Mouse (Mus musculus): Measurements from ENCODE around the gene Ccnb2. TPM values are rescaled to one million over a fixed set of nuclear protein-coding genes. Genes with fewer than 3 reads are reported as not detected.

Gene Ccnb2
- total RNA-seq, 1 experiment from 2014 or later = 1.2 TPM

GRCm38 (mm10) chr9:70387410-70388119 is 33.8 kb downstream of the Ccnb2 start:
- no peak for ATAC-seq (ENCODE audit: extremely low read depth, insufficient number of reproducible peaks, low FRiP score, poor library complexity, severe bottlenecking)

- no peak for ATAC-seq (ENCODE audit: extremely low read depth, insufficient number of reproducible peaks, low FRiP score, poor library complexity, severe bottlenecking)
Measured at GRCm38 (mm10) chr9:70384958-70385728, 36.2 kb downstream of the Ccnb2 start.

GRCm38 (mm10) chr9:70384494-70384893 is 36.9 kb downstream of the Ccnb2 start:
- ATAC-seq (ENCODE audit: extremely low read depth, insufficient number of reproducible peaks, low FRiP score, poor library complexity, severe bottlenecking) = no peak

- ATAC-seq (ENCODE audit: extremely low read depth, insufficient number of reproducible peaks, low FRiP score, poor library complexity, severe bottlenecking) = no peak
Measured at GRCm38 (mm10) chr9:70383750-70384149, 37.6 kb downstream of the Ccnb2 start.

DNA sequence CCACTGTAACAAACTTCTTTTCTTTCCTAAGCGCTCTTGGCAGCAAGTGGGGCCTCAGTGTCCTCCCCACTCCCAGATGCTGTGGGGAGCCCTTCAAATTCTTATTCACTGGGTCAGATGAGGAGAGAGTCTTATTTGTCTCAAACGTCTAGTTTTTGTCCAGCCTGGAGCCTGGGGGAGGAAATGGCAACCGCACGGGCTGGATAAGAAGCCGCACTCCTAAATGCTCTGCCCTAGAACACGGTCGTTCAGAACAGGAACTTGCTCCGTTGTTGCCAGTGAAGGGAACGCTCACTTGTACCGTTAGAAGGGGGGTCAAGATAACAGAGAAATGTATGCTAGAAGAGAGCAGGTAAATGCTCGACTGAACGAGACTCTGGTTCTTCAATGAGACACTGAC is 39.3 kb downstream of the Ccnb2 start:
- no peak for ATAC-seq (ENCODE audit: extremely low read depth, insufficient number of reproducible peaks, low FRiP score, poor library complexity, severe bottlenecking)

DNA sequence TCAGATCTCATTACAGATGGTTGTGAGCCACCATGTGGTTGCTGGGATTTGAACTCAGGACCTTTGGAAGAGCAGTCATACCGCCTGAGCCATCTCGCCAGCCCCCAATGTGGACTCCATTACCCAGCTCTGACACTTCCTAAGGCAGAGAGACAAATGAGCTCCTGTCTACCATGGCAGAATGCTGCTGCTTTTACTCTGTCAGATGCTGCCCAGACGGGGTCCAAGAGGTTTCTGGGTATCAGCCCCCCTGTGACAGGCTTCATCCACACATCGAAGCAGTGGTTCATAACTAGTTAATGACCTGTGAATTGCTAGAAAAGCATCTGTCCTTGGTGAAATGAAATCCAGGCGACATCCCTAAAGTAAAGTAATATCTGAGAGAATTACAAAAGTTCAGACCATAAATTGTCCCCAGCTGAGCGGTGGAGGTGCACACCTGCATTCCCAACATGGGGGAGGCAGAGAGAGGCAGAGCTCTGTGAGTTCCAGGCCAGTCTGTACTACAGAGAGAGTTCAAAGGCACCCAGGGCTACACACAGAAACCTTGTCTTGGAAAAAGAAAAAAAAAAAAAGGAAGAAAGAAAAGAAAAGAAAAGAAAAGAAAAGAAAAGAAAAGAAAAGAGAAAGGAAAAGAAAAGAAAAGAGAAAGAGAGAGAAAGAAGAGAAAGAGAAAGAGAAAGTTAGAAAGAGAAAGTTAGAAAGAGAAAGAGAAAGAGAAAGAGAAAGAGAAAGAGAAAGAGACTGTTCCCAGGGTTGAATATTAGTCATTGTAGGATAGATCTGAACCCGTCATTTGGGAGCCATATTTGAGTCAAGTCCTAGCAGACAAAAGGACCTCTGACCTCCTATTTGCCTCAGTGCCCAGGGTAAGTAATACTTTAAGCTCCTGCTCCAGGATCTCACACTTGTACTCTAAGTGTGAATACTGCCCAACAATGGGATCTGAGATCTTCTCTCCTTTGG is 41.6 kb downstream of the Ccnb2 start:
- no peak for ATAC-seq (ENCODE audit: extremely low read depth, insufficient number of reproducible peaks, low FRiP score, poor library complexity, severe bottlenecking)

- peak; percentile 55; the same call in 1 of the 2 replicates for ATAC-seq (ENCODE audit: extremely low read depth, insufficient number of reproducible peaks, low FRiP score, poor library complexity, severe bottlenecking)
Measured at GRCm38 (mm10) chr9:70371638-70372037, 49.7 kb downstream of the Ccnb2 start.

DNA sequence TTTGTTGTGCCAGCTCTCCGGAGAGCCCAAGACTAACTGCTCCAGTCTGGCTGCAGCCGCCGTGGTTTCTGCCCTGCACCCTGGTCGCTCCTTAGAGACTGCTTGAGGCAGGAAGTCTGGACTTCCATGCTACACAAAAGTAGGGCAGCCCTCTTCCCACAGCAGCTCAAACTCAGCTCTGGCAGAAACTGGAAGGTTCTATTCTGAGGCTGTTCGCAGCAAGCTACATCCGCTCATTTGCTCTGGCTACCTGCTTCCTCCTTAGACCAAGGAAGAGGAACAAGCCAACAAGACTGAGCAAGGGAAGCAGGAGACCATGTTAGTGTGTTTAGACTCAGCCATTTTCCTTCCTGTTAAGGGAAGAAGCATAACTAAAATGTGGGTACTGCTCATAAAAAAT is 54.4 kb downstream of the Ccnb2 start:
- ATAC-seq (ENCODE audit: extremely low read depth, insufficient number of reproducible peaks, low FRiP score, poor library complexity, severe bottlenecking) = no peak

GRCm38 (mm10) chr9:70365915-70366314 is 55.4 kb downstream of the Ccnb2 start:
- ATAC-seq (ENCODE audit: extremely low read depth, insufficient number of reproducible peaks, low FRiP score, poor library complexity, severe bottlenecking) = no peak

DNA sequence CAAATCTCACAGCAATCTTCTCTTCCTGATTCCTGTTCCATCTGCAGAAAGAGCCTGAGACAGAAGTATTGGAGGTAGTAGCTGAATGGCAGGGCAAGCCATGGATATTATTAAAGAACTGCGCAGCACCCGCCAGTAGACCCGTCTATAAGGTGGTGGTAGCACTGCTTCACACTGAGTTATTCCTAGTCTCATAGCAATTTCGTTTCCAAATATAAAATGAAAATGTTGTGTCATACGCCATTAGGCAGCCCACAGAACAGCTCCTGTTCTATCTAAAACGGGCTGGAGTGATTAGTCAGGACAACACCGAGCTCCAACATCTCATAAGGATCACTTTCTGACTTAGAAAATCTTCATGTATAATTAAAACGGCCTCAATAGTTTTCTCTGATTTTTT is 56.6 kb downstream of the Ccnb2 start:
- ATAC-seq (ENCODE audit: extremely low read depth, insufficient number of reproducible peaks, low FRiP score, poor library complexity, severe bottlenecking) = no peak

DNA sequence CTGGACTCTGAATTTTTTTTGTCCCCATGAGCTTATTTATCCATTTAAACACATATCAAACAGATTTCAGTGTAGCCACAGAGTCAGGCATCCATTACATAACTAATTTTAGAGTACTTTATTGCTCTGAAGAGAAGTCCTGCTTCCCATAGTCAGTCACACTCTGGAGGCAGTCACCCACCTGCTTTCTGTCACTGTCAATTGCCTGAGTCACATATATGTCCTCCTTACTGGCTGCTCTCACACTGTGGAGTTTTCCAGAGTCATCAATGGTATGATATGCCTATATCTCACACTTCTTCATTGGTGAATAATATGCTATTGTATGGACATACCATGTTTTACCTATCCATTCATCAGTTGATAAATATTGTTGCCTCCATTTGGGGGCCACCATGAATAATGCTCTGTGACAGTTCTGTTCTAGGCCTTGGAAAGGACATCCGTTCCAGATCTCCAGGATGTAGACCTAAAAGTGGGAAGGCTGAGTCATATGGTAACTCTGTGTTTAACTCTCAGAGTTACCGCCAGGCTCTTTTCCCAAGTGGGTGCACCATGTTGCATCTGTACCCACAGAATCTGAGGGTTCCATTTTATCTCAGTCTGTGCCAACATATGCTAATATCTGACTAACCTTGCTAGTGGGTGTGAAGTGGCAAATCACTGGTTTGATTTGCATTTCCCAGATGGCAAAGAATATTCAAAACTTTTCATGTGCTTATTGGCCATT is 61.8 kb downstream of the Ccnb2 start:
- ATAC-seq (ENCODE audit: extremely low read depth, insufficient number of reproducible peaks, low FRiP score, poor library complexity, severe bottlenecking) = no peak

Other genes starting within 250 kb of the Ccnb2 start
- 81.3 and 95.9 TPM in 2 replicates for gene Myo1e, start 214.2 kb downstream of the Ccnb2 start, total RNA-seq (2017)
- gene Rnf111, start 82.2 kb upstream of the Ccnb2 start, total RNA-seq (2017) = 115 and 131 TPM in 2 replicates
- 155 and 161 TPM in 2 replicates for gene Sltm, start 121.2 kb upstream of the Ccnb2 start, total RNA-seq (2017)
- 1.2 and 1.4 TPM in 2 replicates for gene Gm10642, start 234.7 kb upstream of the Ccnb2 start, total RNA-seq (2017)
- 45.1 and 47.7 TPM in 2 replicates for gene Mindy2, start 235.6 kb upstream of the Ccnb2 start, total RNA-seq (2017)

All from neutrophil, adult 5-6 weeks (primary cell).